Mouse (Mus musculus) heart, adult 9 months (tissue): ENCODE results near the gene Nwd2.

ENCODE experiments used
- DNase-seq, 2 experiments: peaks; one replicate each; pipeline ENCODE4 v3.0.0; 2022; ENCODE audit warnings: low spot score in 2 of 2

Nwd2 gene

GRCm38 (mm10) chr5:63828380-63829185 is 179.7 kb downstream of the Nwd2 start:
- no peak for DNase-seq

- peak in 1 of 2 experiments; percentile 11 for DNase-seq
These were observed 182.2 kb downstream of the Nwd2 start for GRCm38 (mm10) chr5:63831054-63831453.

GRCm38 (mm10) chr5:63833955-63834354 is 185.1 kb downstream of the Nwd2 start:
- DNase-seq, result no peak

GRCm38 (mm10) chr5:63834435-63834834 is 185.5 kb downstream of the Nwd2 start:
- DNase-seq, result no peak

- DNase-seq, result no peak
These were observed 188.2 kb downstream of the Nwd2 start for GRCm38 (mm10) chr5:63837115-63837514.

GRCm38 (mm10) chr5:63837851-63838250 is 188.9 kb downstream of the Nwd2 start:
- no peak for DNase-seq

GRCm38 (mm10) chr5:63839801-63840416 is 191.0 kb downstream of the Nwd2 start:
- no peak for DNase-seq

GRCm38 (mm10) chr5:63847080-63847479 is 198.2 kb downstream of the Nwd2 start:
- DNase-seq, result no peak

- no peak for DNase-seq
These were observed 198.8 kb downstream of the Nwd2 start for GRCm38 (mm10) chr5:63847541-63848226.

GRCm38 (mm10) chr5:63858901-63859300 is 210.0 kb downstream of the Nwd2 start:
- peak in 1 of 2 experiments; percentile 5 for DNase-seq
